Mouse (Mus musculus): ENCODE results near the gene Bad.
"Not testable (repeated sequence)": the region's sequence is repeated elsewhere in the genome, so short reads cannot be mapped to it uniquely, and the experiment has no call there.

The Bad gene

DNA sequence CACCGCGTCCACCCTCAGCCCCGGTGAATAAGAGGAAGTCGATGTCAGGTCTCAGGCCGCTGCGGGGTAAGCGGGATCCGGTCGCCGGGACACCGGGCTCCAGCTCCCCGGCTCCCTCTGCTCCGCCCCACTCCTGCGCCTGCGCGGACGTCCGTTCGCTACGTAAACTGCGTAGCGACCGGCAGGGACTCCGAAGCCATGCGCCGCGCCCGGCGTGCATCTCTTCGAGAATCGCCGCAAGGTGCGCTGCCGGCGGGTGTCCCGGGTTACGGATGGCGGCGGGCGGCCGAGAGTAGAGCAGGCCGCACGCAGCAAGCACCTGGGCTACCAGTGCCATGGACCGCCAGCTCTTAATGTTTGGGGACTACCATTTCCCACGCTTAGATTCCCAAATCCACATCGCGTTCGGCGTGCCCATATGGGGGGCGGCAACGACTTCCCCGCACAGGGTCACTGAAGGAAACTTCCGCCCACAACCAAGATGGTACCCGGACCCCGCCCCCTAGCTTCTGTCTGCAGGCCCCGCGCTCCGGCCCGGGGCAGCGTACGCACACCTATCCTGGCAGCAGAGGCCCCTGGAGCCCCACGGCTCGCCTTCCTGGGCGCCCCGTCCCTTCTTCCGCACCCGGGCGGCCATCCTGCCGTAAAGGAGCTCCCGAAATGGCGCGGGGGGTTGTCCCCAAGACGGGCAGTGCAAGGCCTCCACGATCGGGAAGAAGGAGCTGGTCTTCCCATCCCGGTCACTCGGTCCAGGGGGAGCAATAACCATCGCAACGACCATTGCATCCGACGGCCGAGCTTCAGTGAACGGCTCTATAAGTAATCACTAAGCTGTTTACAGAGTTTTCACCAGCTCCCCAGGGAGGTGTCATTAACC is at the start of gene Bad:
Gene Bad (plus strand): TSS at position 490 of the 877 bp plus-strand sequence.
- DNase-seq = peak; percentile 90

DNA sequence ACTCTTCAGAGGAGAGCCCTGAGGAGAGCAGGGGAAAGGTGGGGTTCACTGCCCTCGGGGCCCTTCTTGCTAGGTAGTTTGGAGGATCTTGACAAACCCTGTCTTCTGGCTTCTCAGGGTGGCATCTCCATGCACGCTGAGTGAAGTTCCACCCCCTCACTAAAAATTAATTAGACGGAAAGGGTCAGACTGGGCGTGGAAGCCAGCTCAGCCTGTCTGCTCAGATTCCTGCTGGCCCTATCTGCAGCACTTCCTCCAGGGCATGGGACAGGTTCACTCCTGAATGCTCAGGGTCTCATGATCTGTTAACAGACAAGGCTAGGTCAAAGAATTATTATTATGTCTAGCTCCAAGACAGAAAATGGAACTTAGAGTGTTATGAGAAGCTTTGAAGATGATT is 49.1 kb upstream of the Bad start:
- no peak for DNase-seq

DNA sequence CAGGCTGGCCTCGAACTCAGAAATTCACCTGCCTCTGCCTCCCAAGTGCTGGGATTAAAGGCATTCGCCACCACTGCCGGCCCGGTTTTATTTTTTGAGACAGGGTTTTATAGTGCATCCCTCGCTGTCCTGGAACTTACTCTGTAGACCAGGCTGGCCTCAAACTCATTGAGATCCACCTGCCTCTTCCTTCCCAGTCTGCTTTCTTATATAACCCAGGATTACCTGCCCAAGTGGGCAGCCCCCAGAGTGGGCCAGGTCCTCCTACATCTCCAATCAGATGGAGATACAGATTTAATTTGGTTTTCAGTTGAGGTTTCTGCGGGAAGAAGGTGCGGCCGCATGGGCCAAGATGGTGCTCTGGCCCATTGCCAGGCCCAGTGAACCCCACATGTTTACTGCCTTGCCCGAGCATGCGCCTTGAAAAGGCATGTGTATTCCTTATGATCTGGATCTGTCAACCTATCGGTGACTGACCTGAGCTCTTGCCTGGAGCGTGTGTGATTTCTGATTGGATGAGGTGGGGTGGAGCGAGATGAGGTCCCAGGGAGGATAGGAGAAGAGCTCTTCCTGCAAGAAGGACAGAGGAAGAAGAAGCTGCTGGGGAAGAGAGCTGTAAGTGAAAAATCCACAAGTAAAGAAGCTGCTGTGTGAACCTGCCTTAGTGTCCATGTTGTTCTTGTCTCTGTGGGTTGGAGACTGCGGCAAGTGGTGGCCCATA is 47.8 kb upstream of the Bad start:
- no peak for DNase-seq

DNA sequence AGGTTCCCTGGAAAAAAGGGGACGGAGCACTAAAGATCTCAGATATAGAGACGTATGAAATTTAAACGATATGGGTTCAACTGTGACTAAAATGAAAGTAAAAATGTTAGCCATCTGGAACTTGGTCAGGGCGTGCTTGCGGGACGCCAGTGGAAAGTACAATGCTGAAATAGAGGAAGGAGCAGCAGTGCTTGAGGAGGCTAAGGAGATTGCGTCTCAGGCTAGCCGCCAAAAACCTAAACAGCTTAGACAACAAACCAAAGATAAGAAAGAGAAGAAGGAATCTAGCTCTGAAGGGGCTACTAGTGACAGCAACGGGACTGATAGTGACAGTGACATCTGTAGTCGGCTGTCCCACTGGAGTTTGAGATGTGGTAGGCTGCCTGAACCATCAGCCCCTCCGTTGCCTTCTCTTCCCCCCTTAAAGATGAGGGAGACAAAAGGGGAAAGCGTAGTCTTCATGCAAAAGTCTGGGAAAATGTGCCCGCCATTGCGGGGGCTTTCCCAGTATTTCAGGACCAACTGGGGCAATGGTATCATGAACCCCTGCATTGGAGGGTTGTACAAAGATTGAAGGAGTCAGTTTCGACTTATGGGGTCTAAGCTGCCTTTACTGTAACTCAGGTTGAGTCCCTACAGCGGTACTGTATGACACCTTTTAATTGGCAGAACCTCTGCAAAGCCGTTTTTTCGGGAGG is 45.9 kb upstream of the Bad start:
- DNase-seq = not testable (repeated sequence)

DNA sequence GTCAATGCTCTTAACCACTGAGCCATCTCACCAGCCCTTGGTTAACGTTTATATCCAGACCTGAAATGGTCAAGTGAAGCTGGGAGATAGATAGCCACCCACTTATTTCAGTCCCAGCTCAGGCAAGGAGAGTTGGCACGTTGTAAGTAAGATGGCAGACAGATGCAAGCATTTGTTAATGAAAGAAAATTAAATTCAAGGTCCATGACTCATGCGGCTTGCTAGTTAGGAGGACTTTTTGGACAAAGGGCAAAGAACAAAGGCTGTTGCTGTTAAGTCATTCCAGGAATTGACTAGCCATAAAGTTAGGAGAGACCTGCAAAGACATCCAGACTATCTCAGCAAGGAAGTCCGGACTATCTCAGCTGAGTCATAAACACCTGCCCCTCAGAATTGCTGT is 42.0 kb upstream of the Bad start:
- DNase-seq = no peak

DNA sequence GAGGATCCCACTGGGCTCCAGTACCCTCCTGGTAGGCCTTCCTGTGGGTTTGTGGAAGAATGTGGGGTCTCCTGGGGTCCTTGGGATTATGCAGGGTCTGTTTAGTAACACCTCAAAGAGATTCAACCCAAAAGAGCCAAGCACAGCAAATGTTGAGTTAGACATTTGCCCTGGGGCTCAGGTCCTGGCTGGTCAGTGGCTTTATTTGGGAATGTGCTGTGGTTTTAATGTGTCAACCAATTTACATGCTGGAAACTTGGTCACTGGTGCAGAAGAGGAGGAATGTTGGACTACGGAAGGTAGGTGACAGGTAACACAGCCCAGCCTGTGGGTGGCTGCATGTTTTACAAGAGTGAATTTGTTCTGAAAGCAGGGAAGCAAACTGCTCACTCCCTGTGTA is 38.6 kb upstream of the Bad start:
- DNase-seq = no peak

DNA sequence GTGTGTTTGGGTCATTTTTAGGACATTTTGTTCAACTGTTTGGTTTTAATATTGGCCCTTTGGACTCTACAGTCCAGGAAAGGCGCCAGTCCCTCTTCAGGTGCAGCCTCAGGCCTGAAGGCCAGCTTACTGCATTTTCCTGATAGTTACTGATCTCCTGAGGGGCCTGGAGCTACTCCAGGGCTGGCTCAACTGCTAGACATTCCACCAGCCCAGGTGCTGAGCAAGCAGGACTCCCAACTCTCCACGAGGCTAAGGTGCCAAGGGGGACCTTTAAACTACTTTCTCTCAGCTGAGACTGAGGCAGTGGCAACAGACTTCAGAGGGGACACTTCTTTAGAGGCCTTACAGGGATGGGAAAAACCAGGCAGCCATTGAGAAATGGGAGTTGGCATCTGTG is 36.8 kb upstream of the Bad start:
- no peak for DNase-seq

DNA sequence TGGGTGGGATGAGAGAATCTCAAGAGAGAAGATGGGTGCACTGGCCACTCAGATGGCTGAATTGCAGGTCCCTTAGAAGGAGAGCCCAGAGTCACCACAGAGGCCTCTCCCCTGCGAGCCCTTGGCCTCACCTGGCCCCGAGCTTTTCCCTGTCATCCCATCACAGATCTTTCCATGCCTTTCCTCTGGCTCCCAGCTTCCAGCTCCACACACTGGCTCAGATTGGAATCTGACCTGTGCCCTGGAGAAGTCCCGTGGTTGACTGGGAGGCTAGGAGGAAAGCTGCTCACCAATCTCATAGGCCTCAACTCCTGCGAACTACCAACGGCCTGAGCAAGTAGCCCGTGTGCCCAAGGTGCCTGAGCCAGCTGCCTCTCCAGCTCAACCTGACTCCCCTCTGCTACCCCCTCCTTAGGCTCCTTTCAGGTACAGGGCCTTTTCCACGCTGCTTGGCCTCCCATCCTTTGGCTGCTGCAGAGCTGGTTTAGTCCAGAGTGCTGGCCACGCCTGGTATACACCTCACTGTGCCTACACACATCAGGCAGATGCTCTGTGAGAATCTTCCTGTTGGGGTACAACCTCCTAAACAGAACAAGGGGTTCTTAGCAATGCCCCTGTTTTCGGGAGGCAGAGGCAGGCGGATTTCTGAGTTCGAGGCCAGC is 36.0 kb upstream of the Bad start:
- DNase-seq = peak; percentile 11

DNA sequence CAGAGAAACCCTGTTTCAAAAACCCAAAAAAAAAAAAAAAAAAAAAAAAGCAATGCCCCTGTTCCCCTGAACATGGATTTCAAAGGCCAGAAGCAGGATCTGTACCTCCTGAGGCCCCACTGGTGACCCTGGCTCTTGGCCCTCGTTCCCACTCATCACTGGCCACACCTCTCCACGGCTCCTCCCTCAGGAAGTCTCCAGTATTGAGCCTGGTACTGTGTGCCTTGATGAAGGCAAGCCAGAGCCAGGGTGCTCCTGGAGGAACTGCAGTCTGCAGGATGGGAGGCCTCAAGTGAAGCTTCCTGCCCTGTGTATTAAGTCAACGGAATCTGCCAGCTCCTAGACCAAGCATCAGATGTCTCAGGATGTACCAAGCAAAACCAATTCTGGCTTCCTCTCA is 35.5 kb upstream of the Bad start:
- peak; percentile 26 for DNase-seq

DNA sequence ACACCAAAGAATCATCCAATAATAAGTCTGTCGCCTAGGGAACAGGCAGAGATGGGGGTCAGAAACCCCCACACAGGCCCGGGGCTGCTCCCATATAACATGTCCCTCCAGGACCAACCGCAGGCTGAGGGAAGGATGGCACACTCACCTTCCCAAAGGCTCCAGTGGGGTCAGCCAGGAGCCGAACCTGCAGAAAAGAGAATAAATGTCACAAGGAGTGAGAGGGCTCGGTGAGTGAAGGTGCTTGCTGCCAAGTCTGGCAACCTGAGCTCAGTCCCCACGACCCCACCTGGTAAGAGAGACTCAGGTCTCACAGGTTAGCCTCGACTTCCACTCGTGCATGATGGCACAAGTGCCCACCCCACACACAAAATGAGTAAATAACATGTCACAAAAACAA is 34.6 kb upstream of the Bad start:
- peak; percentile 47 for DNase-seq

DNA sequence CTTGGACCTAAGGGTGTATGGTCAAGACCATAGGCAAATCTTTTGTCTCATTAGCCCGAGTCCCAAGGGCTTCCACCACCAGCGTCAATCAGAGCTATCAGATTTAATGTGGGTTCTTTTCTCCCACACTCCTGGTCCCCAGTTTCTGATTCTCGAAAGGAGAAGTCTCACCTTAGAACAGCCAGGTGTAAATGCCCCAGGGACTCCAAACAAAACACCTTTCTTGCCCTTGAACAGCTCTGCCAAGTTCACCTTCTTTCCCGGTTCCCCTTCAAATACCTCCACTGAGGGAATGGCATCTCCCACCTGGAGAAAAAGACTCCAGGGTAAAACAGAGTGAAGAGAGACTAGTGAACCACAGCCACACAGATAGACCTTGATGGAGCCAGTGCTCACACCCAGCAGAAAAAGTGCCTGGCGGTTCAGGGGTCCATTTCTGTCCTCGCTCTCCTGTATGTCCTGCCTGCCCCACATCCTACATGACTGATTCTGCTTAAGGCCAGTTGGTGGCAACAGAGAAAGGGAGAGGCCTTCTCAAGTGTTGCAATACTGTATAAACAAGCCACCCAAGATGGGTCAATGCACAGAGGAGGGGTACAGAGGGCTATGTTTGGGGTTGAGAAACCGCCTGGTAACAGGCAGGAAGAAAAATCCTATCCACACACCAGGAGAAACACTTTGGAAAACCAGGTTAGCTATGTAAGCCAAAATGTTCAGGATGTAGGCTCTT is 33.7 kb upstream of the Bad start:
- peak; percentile 36 for DNase-seq

DNA sequence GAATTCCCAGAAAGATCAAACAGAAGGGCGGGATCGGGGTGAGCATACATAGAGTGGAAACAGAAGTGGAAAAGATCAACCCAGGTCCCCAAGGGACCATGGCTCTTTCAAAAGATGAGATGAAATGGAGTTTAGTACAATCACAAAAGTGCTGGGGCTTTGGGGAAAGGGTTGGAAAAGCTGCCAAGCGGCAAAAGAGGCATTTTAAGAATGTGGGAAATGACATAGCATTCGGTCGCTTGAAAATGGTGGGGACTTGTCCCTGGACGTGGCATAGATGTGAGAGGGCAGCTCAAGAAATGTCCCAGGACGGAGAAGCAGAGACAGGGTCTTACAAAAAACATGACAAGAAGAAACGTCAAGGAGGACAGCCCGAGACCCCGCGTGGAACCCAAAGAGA is 32.6 kb upstream of the Bad start:
- no peak for DNase-seq

DNA sequence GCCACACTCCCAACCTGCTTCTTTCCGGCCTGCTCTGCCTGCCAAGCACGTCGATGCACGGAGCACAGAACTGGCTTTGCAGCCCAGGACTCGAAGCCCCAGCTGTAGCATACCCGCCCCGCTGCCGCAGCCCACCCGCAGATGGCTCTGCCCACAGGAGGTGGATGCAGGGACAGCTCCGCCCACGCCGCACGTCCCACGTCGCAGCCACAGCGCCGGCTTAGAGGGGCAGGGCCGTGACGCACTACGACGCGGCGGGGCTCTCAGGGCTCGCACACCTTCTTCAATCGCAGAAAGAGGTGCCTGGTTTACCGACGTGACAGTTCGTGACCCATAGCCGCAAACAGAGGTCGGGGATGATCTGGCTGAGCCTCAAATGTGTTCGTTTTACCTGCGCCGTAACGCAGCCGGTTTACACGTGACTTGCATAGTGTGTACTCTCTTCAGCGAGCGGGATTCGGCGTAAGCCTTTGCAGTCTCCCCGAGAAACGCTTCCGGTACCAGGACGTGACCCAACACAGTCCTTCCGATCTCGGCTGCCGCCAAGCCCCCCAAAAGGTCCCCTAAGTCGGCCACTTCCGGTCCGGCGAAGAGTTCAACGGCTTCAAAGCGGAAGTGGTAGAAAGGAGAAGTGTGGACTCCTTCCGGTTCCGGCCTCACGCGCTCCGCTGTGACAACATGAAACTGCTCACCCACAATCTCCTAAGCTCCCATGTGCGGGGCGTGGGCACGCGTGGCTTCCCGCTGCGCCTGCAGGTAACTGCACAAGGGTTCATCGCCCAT is 32.0 kb upstream of the Bad start, which contains the start of the genes Trmt112 and Prdx5:
Gene Trmt112 (plus strand): TSS at position 192 of the 783 bp plus-strand sequence.
Gene Prdx5 (minus strand): TSS at position 600 of the 783 bp plus-strand sequence.
- peak; percentile 93 for DNase-seq

DNA sequence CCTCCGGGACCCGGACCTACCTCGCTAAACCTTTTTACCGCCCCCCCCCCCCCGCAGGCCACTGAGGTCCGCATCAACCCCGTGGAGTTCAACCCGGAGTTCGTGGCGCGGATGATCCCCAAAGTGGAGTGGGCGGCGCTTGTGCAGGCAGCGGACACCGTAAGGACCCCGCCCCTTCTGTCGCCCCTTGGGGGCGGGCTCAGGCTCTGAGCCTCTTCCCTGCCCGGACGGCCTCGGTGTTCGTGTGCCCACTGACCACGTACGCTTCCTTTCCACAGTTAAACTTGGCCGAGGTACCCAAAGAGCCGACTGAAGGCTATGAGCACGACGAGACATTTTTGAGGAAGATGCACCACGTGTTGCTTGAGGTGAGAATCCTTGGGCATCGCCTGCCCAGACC is 31.4 kb upstream of the Bad start:
- peak; percentile 79 for DNase-seq

DNA sequence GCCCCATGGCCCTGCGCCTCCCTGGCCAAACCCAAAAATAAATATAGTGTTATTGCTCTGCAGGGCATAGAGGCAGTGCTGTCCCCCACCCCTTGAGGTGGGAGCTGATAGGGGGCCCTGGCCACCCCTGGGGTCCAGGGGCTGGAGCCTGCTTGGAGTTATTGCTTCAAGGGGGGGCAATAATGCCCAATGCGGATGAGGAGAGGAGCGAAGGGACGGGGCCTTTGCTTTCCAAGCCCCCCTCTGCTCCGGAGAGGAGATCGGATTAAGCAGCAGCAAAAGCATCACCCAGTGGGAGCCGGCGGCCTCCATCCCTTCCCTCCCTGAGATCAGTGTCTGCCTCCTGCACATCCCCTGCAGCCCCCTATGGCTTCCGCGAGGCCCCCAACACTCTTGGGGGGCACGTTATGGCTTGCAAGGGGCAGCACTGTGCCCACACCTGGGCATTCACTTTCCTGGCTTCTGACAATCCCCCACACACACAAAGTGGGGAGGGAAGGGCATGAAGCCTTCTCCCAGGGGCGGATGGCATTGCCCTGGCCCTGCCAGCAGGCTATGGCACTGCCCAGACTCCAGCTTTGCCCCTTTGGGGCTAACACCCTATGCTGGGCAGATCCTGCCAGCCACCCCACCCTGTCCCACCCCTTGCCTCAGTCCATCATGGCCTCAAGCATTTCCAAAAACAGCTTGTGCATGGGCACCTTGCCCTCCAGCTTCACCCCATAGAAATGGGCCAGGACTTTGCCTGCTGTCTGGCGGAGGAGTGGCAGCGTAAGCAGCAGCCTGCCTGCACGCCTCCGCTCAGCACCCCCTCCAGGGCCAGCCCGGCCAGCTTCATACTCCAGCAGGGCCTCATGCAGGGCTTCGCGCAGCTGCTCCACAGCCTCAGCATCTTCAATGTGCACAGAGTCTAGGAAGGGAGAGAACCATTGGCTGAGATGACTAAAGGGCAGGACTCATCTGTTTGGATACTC is 30.3 kb upstream of the Bad start:
- DNase-seq = peak; percentile 60

DNA sequence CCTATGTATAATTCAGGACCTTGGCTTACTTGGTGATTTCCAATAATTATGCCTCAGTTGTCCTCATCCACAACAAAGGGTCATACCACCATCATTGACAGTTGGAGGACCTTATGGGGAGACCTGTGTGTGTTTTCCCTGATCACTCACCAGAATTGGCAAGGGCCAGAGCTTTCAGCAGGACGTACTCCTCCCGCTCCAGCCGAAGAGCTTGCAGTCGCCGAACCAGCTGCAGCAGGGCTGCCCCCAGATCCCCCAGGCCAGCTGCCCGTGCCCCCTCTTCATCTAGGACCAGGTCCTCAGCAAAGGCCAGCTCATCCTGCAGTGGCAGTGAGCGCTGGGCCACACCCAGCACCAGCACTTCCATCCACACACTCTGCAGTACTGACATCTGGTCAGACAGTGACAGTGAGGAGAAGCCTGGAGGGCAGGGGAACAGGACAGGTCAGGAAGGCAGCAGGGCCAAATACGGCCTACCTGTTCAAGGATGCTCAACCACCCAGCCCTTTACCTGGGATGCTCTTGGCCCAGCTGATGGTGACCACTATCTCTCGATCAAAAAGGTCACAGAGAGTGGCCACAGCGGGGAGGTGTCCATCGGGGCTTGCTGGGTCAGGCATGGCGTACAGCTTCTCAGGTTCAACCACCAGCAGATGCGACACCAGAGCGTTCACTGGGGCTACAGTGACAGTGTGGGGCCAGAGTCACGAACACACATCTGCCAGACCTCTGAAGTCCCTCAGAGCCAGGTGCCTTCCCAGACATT is 29.3 kb upstream of the Bad start:
- DNase-seq = peak; percentile 45

DNA sequence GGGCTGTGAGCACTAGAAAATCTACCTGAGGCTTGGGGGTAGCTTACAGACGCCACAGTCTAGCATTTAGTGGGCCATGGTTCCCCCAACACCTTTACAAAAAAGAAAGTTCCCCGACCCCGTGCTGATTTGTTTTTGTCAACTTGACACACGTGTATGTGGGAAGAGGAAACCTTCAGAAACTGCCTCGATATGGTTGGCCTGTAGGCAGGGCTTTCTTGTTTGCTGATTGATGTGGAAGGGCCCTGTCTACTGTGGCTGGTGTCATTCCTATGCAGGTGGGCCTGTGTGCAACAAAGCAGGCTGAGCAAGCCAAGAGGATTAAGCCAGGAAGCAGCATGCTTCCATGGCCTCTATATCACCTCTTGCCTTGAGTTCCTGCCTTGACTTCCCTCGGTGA is 28.6 kb upstream of the Bad start:
- peak; percentile 16 for DNase-seq

DNA sequence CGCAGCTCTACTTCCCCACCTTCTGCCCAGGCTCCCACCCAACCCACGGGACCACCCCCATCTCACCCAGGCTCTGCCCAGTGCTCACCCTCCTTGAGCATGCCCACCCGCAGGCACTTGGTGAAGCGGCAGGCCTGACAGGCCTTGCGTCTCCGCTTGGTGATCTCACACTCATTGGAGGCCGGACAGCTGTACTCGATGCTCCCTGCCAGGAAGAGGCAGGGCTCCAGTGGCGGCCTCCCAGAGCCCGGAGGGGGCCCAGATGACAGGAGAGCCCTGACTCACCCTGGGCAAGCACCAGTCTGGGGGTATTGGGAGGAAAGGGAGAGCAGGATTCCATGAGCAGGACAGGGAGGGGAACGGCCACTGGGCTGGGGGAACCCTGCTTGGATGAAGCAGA is 27.7 kb upstream of the Bad start:
- peak; percentile 45 for DNase-seq

DNA sequence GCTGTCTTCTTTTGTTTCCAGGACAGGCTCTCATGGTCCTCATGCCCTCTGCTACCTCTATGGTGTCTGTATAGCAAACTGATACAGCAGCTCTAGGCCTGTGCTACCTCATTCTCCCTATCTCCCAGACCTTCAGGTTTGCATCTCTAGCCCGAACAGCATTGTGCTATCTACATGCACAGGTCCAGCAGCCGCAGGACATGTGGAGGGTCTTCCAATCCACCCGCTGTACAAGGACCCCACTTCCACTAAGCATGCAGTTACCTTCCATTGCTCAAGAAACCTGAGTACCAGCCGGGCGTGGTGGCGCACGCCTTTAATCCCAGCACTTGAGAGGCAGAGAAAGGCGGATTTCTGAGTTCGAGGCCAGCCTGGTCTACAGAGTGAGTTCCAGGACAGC is 27.1 kb upstream of the Bad start:
- DNase-seq = peak; percentile 27

All from cerebellum, adult 11-12 months (tissue).